Mouse (Mus musculus) spleen, adult 2 months (tissue): ENCODE data around the gene Fez1. TPM values are rescaled to one million over a fixed set of nuclear protein-coding genes. Genes with fewer than 3 reads are reported as not detected.
A peak's percentile ranks its signal among the peaks of the same experiment; 100 is the strongest.

Experiments
- DNase-seq, 2 experiments: peaks; one replicate each; pipeline versions ENCODE4 v3.0.0 to v3.0.0-alpha.2; 2012 to 2021; ENCODE audit warnings: low spot score in 2 of 2, low read depth in 1 of 2
- H3K27ac ChIP-seq: fragments of 200-500 bp; 2 replicates; pipeline ENCODE4 v1.5.1; 2012; ENCODE audit warnings: low read length, inconsistent platforms; ENCODE audit not compliant: insufficient read depth
- H3K27me3 ChIP-seq: fragments of 200-500 bp; 2 replicates; pipeline ENCODE4 v1.6.1; 2012; ENCODE audit warnings: mild to moderate bottlenecking, moderate library complexity, low read length, inconsistent platforms; ENCODE audit not compliant: control insufficient read depth, insufficient read depth
- H3K36me3 ChIP-seq: fragments of 200-500 bp; 2 replicates; pipeline ENCODE4 v1.6.1; 2012; ENCODE audit warnings: mild to moderate bottlenecking, low read length, inconsistent platforms; ENCODE audit not compliant: control insufficient read depth, insufficient read depth
- H3K4me1 ChIP-seq: fragments of 200-500 bp; 2 replicates; pipeline ENCODE4 v1.6.1; 2011; ENCODE audit warnings: inconsistent platforms; ENCODE audit not compliant: control insufficient read depth, insufficient read depth, insufficient read length
- H3K4me3 ChIP-seq: fragments of 200-500 bp; 2 replicates; pipeline ENCODE4 v1.5.1; 2011; ENCODE audit warnings: mild to moderate bottlenecking, inconsistent platforms; ENCODE audit not compliant: insufficient read depth, insufficient read length; ENCODE audit errors: extremely low read depth
- CTCF ChIP-seq: fragments of 200-500 bp; IDR thresholded peaks from 2 replicates; pipeline ENCODE4 v1.5.1; 2011; ENCODE audit warnings: mild to moderate bottlenecking, inconsistent platforms; ENCODE audit not compliant: insufficient read depth, insufficient read length, insufficient replicate concordance; ENCODE audit errors: extremely low read depth
- POLR2A ChIP-seq: fragments of 200-500 bp; IDR thresholded peaks from 2 replicates; pipeline ENCODE4 v1.6.1; 2011; ENCODE audit warnings: low read depth, low read length, inconsistent platforms
- WGBS: fragments of 180-500 bp; shearing (Covaris S2); methylation state at CpG from one replicate; pipeline ENCODE4 v1.1.7; 2018; 5-methylcytosine and 5-hydroxymethylcytosine counted together
- polyA plus RNA-seq: library from polyadenylated mRNA; depleted of rRNA; stranded (reverse); fragments of >200 nt; gene quantifications from 2 replicates; pipeline ENCODE4 v1.2.3, GENCODE M21; 2012

The Fez1 gene
- polyA plus RNA-seq, 1 experiment, result 0.19 TPM

GRCm38 (mm10) chr9:36818905-36819304, 2.8 kb upstream of the Fez1 start:
- 86% methylated on average over 4 of the region's 4 CpGs for WGBS
- DNase-seq, result no peak

GRCm38 (mm10) chr9:36820969-36821643, 558 bp upstream of the Fez1 start:
- Histone ChIP-seq H3K27ac (no peak overlapping the region), H3K27me3 (no peaks in the 10 kb centered on the region), H3K4me1 (no peaks in the 10 kb centered on the region), H3K4me3 (no peak overlapping the region), H3K36me3 (no peaks in the 10 kb centered on the region)
- no peak for DNase-seq
- WGBS, result 70% methylated on average over 9 of the region's 9 CpGs
- TF ChIP-seq POLR2A, result no peak

More at GRCm38 (mm10) chr9:36818905-36819304, 2.8 kb upstream of the Fez1 start:
- Histone ChIP-seq H3K27ac (no peak overlapping the region), H3K27me3 (no peaks in the 10 kb centered on the region), H3K4me1 (no peaks in the 10 kb centered on the region), H3K36me3 (no peaks in the 10 kb centered on the region), H3K4me3 (no peak overlapping the region)
- TF ChIP-seq POLR2A (no peak), CTCF (no peak)

GRCm38 (mm10) chr9:36822024-36822423, 360 bp downstream of the Fez1 start:
- TF ChIP-seq CTCF (no peak), POLR2A (no peak)
- no peak overlapping the region for H3K4me3 ChIP-seq
- H3K27ac ChIP-seq, result no peak overlapping the region
- DNase-seq, result no peak
- 45% methylated on average over 2 of the region's 2 CpGs for WGBS
- H3K36me3 ChIP-seq, result no peaks in the 10 kb centered on the region
- H3K4me1 ChIP-seq, result no peaks in the 10 kb centered on the region
- no peaks in the 10 kb centered on the region for H3K27me3 ChIP-seq

DNA sequence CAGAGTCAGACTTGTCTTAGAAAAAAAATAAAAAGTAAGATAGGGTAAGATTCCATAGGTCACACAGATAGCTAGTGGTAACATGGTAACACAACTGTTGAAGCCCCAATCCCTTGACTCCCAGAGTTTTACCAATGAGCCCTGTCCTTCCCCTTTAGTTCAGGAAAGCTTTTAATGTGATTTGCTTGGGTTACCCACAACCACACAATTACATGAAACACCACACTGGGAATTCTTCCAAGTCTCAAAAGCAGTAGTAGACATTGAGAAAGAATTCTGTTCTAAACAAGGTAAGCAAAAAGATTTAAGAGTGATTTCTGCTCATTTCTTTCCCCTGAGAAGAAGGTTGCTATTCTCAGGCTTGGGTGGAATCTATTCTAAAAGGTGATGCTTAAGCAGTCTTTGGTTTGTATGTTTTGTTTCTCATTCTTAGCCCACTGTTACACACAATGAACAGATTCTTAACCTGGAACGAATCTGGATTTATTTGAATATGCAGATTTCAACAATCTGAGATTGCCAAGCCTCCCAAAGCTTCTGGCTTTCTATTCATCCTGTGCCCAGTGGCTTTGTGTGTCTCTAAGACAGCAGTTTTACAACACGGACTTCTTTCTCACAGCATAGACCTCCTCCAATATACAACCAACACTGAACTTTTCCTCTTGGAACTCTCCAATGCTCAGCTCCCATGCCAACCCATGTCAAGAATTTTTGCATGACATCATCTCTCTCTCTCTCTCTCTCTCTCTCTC, 5.1 kb downstream of the Fez1 start:
- DNase-seq, result no peak
- Histone ChIP-seq H3K4me1 (no peaks in the 10 kb centered on the region), H3K27me3 (no peaks in the 10 kb centered on the region), H3K36me3 (no peaks in the 10 kb centered on the region), H3K4me3 (no peak overlapping the region), H3K27ac (no peak overlapping the region)
- TF ChIP-seq CTCF, result no peak
- TF ChIP-seq POLR2A, result no peak
- 55% methylated on average over 2 of the region's 2 CpGs for WGBS

- TF ChIP-seq CTCF, result no peak
- no peak for TF ChIP-seq POLR2A
- no peak overlapping the region for H3K27ac ChIP-seq
- no peaks in the 10 kb centered on the region for H3K4me1 ChIP-seq
- DNase-seq, result no peak
- H3K4me3 ChIP-seq, result no peak overlapping the region
- WGBS, result 75% methylated on average over 6 of the region's 6 CpGs
- no peaks in the 10 kb centered on the region for H3K36me3 ChIP-seq
- peaks cover 5% of the 10 kb centered on the region; the same call in 1 of the 2 replicates for H3K27me3 ChIP-seq
Measured at GRCm38 (mm10) chr9:36831401-36831800, 9.7 kb downstream of the Fez1 start.

DNA sequence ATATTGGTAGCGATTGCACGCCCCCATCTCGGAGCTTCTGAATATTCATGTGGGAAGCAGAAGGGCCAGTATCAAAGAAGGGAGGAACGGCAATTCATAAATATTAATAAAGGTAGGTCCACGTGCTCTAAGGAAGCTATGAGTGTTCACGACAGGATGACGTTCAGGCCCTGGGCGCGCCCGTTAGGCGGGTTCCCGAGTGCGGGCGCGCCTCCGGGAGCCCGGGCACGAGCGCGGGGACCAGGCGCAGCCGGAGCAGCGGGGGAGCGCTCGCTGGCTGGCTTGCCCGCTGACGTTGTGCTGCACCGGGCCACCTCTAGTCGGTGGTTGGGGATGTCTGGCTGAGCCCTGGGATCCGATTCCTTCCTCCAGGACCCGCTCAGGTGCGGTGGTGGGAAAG, 10.9 kb downstream of the Fez1 start:
- H3K36me3 ChIP-seq, result no peaks in the 10 kb centered on the region
- 1% methylated on average over 32 of the region's 32 CpGs for WGBS
- 0 out of 2 replicates have a peak overlapping the region, but pooled peaks have one; percentile 28 for H3K4me3 ChIP-seq
- H3K4me1 ChIP-seq, result no peaks in the 10 kb centered on the region
- TF ChIP-seq POLR2A (no peak), CTCF (no peak)
- H3K27me3 ChIP-seq, result peaks cover 5% of the 10 kb centered on the region; the same call in 1 of the 2 replicates
- H3K27ac ChIP-seq, result no peak overlapping the region
- no peak for DNase-seq
